Mouse (Mus musculus) intestine, embryonic 14.5 days (tissue): ENCODE results near the gene Dennd2c. TPM values are rescaled to one million over a fixed set of nuclear protein-coding genes. Genes with fewer than 3 reads are reported as not detected.
A peak's percentile ranks its signal among the peaks of the same experiment; 100 is the strongest.
"Not testable (repeated sequence)": the region's sequence is repeated elsewhere in the genome, so short reads cannot be mapped to it uniquely, and the experiment has no call there.

Experiments used
- ATAC-seq: fragments of 200-750 bp; cut with Nextera tagmentation; replicated peaks from 2 replicates; pipeline ENCODE4 v1.8.0; 2017; ENCODE audit warnings: low read depth, moderate number of reproducible peaks, moderate TSS enrichment, moderate library complexity; ENCODE audit not compliant: low FRiP score, low TSS enrichment
- DNase-seq: peaks from one replicate; pipeline ENCODE4 v3.0.0-alpha.2; 2018; ENCODE audit warnings: low spot score
- H3K27ac ChIP-seq: fragments of 300-500 bp; sonication (generic); 2 replicates; pipeline ENCODE4 v1.5.1; 2014; ENCODE audit warnings: low read depth, mild to moderate bottlenecking, control low read depth
- H3K27me3 ChIP-seq: fragments of 300-500 bp; sonication (generic); replicated peaks from 2 replicates; pipeline ENCODE4 v1.6.1; 2014; ENCODE audit warnings: low read length, control low read depth; ENCODE audit not compliant: control insufficient read depth, insufficient read depth
- H3K36me3 ChIP-seq: fragments of 300-500 bp; sonication (generic); 2 replicates; pipeline ENCODE4 v1.6.1; 2014; ENCODE audit warnings: low read length, control low read depth; ENCODE audit not compliant: control insufficient read depth, insufficient read depth
- H3K4me1 ChIP-seq: fragments of 300-500 bp; sonication (generic); replicated peaks from 2 replicates; pipeline ENCODE4 v1.6.1; 2014; ENCODE audit warnings: low read length, control low read depth, mixed read lengths; ENCODE audit not compliant: control insufficient read depth, insufficient read depth
- H3K4me2 ChIP-seq: fragments of 300-500 bp; sonication (generic); 2 replicates; pipeline ENCODE4 v1.6.1; 2014; ENCODE audit warnings: low read length
- H3K4me3 ChIP-seq: fragments of 300-500 bp; sonication (generic); 2 replicates; pipeline ENCODE4 v1.5.1; 2014; ENCODE audit warnings: low read depth, low read length, control low read depth, mixed read lengths
- H3K9ac ChIP-seq: fragments of 300-500 bp; sonication (generic); 2 replicates; pipeline ENCODE4 v1.6.1; 2014; ENCODE audit warnings: mild to moderate bottlenecking, low read length
- H3K9me3 ChIP-seq: fragments of 300-500 bp; sonication (generic); 2 replicates; pipeline ENCODE4 v1.6.1; 2016; ENCODE audit warnings: low read length, control low read depth; ENCODE audit not compliant: control insufficient read depth
- WGBS: fragments of 180-500 bp; shearing (Covaris S2); extraction: QIAGEN DNeasy Blood & Tissue Kit; methylation state at CpG from one replicate; pipeline ENCODE4 v1.1.7; 2014; 5-methylcytosine and 5-hydroxymethylcytosine counted together
- polyA plus RNA-seq: library from polyadenylated mRNA; unstranded; fragments of >200 nt; fragmentation: Nextera tagmentation; extraction: Ambion mirVana; gene quantifications from 2 replicates; pipeline ENCODE4 v1.2.1, GENCODE M21; 2014

The Dennd2c gene
- polyA plus RNA-seq, 1 experiment from 2014 or later = 3.4 TPM

- Histone ChIP-seq H3K4me2 (no peak overlapping the region), H3K4me3 (no peak overlapping the region), H3K9me3 (no peaks in the 10 kb centered on the region), H3K36me3 (peaks cover 11% of the 10 kb centered on the region), H3K27ac (no peak overlapping the region), H3K9ac (no peak overlapping the region), H3K4me1 (peaks cover 13% of the 10 kb centered on the region), H3K27me3 (no peaks in the 10 kb centered on the region)
- 23% methylated on average over 4 of the region's 4 CpGs for WGBS
- DNase-seq (peak; percentile 86), ATAC-seq (no peak)
Measured at GRCm38 (mm10) chr3:103169771-103170170, 67.4 kb downstream of the Dennd2c start.

GRCm38 (mm10) chr3:103171505-103172267 lies 69.3 kb downstream of the Dennd2c start, which contains the start of gene Bcas2:
TSS of gene Bcas2 (plus strand) at chr3:103171655.
- peak; percentile 97 for DNase-seq
- Histone ChIP-seq H3K27me3 (no peaks in the 10 kb centered on the region), H3K36me3 (peaks cover 27% of the 10 kb centered on the region), H3K9ac (peak within 1 kb of the TSS; percentile 88), H3K4me2 (peak within 1 kb of the TSS; percentile 96), H3K4me3 (peak within 1 kb of the TSS; percentile 95), H3K27ac (peak within 1 kb of the TSS; percentile 77), H3K9me3 (no peaks in the 10 kb centered on the region), H3K4me1 (peaks cover 13% of the 10 kb centered on the region)
- ATAC-seq = peak; percentile 95
- under 1% methylated on average over 56 of the region's 56 CpGs for WGBS

GRCm38 (mm10) chr3:103172615-103173014 lies 70.2 kb downstream of the Dennd2c start:
- WGBS = 25% methylated on average over 5 of the region's 5 CpGs
- peak overlapping the region; percentile 88 for H3K9ac ChIP-seq
- ATAC-seq (no peak), DNase-seq (no peak)
- no peak overlapping the region for H3K27ac ChIP-seq
- no peaks in the 10 kb centered on the region for H3K27me3 ChIP-seq
- H3K9me3 ChIP-seq = no peaks in the 10 kb centered on the region
- H3K4me1 ChIP-seq = peaks cover 13% of the 10 kb centered on the region
- peak overlapping the region; percentile 95 for H3K4me3 ChIP-seq
- H3K4me2 ChIP-seq = peak overlapping the region; percentile 96
- peaks cover 37% of the 10 kb centered on the region for H3K36me3 ChIP-seq

- Histone ChIP-seq H3K4me2 (no peak overlapping the region), H3K27me3 (no peaks in the 10 kb centered on the region), H3K9ac (no peak overlapping the region), H3K9me3 (no peaks in the 10 kb centered on the region), H3K4me1 (peaks cover 8% of the 10 kb centered on the region), H3K4me3 (no peak overlapping the region), H3K36me3 (peaks cover 57% of the 10 kb centered on the region), H3K27ac (no peak overlapping the region)
- 91% methylated on average over 4 of the region's 4 CpGs for WGBS
- DNase-seq = no peak
- ATAC-seq = no peak
Measured at GRCm38 (mm10) chr3:103176740-103177139, 74.3 kb downstream of the Dennd2c start.

- DNase-seq (no peak), ATAC-seq (0 out of 2 replicates have a peak, but pooled peaks have one; percentile 5)
- 92% methylated on average over 9 of the region's 9 CpGs for WGBS
- H3K9ac ChIP-seq = no peak overlapping the region
- no peak overlapping the region for H3K4me2 ChIP-seq
- H3K9me3 ChIP-seq = no peaks in the 10 kb centered on the region
- H3K36me3 ChIP-seq = peaks cover 50% of the 10 kb centered on the region
- H3K4me3 ChIP-seq = no peak overlapping the region
- no peaks in the 10 kb centered on the region for H3K4me1 ChIP-seq
- H3K27me3 ChIP-seq = no peaks in the 10 kb centered on the region
- no peak overlapping the region for H3K27ac ChIP-seq
Measured at GRCm38 (mm10) chr3:103179527-103179926, 77.1 kb downstream of the Dennd2c start.

GRCm38 (mm10) chr3:103181171-103181570 lies 78.8 kb downstream of the Dennd2c start:
- H3K9me3 ChIP-seq = no peaks in the 10 kb centered on the region
- DNase-seq (no peak), ATAC-seq (no peak)
- no peak overlapping the region for H3K4me3 ChIP-seq
- H3K4me2 ChIP-seq = no peak overlapping the region
- H3K4me1 ChIP-seq = no peaks in the 10 kb centered on the region
- peaks cover 35% of the 10 kb centered on the region for H3K36me3 ChIP-seq
- 49% methylated on average over 4 of the region's 4 CpGs for WGBS
- no peaks in the 10 kb centered on the region for H3K27me3 ChIP-seq
- no peak overlapping the region for H3K9ac ChIP-seq
- H3K27ac ChIP-seq = no peak overlapping the region

- WGBS = 80% methylated on average over 14 of the region's 14 CpGs
- H3K9ac ChIP-seq = no peak overlapping the region
- ATAC-seq (no peak), DNase-seq (no peak)
- no peak overlapping the region for H3K4me2 ChIP-seq
- H3K9me3 ChIP-seq = no peaks in the 10 kb centered on the region
- no peaks in the 10 kb centered on the region for H3K27me3 ChIP-seq
- H3K4me3 ChIP-seq = no peak overlapping the region
- no peaks in the 10 kb centered on the region for H3K4me1 ChIP-seq
- H3K27ac ChIP-seq = no peak overlapping the region
- H3K36me3 ChIP-seq = peaks cover 18% of the 10 kb centered on the region; the same call in 1 of the 2 replicates
Measured at GRCm38 (mm10) chr3:103182821-103183220, 80.4 kb downstream of the Dennd2c start.

GRCm38 (mm10) chr3:103184467-103184866 lies 82.1 kb downstream of the Dennd2c start:
- H3K9me3 ChIP-seq, H3K36me3 ChIP-seq, H3K27ac ChIP-seq, DNase-seq, H3K4me3 ChIP-seq, H3K9ac ChIP-seq, ATAC-seq, H3K4me1 ChIP-seq, H3K4me2 ChIP-seq, H3K27me3 ChIP-seq: not testable (repeated sequence)

GRCm38 (mm10) chr3:103188451-103188850 lies 86.0 kb downstream of the Dennd2c start:
- Histone ChIP-seq H3K9me3 (peaks cover 2% of the 10 kb centered on the region; the same call in 1 of the 2 replicates), H3K27ac (no peak overlapping the region), H3K9ac (no peak overlapping the region), H3K36me3 (no peaks in the 10 kb centered on the region), H3K4me3 (no peak overlapping the region), H3K4me2 (no peak overlapping the region), H3K4me1 (no peaks in the 10 kb centered on the region), H3K27me3 (no peaks in the 10 kb centered on the region)
- no peak for DNase-seq
- 71% methylated on average over 5 of the region's 5 CpGs for whole genome bisulfite sequencing
- ATAC-seq = no peak
